Mouse (Mus musculus) G1E-ER4 (cell line): ENCODE measurements around the gene Cbx7. TPM values are rescaled to one million over a fixed set of nuclear protein-coding genes. Genes with fewer than 3 reads are reported as not detected.

Source experiments
- GATA1 ChIP-seq: IDR thresholded peaks from one replicate; pipeline ENCODE4 v1.8.0; 2012; ENCODE audit warnings: low read length, inconsistent platforms
- polyA plus RNA-seq: library from polyadenylated mRNA; stranded (reverse); fragments of >175 nt; gene quantifications from 2 replicates; pipeline ENCODE4 v1.2.3, GENCODE M21; 2012

The Cbx7 gene
- polyA plus RNA-seq, 1 experiment, result 9.6 TPM

- no peak for TF ChIP-seq GATA1
Observed at GRCm38 (mm10) chr15:79919787-79920186, 51.1 kb downstream of the Cbx7 start.

GRCm38 (mm10) chr15:79918485-79918884 lies 52.4 kb downstream of the Cbx7 start:
- TF ChIP-seq GATA1, result no peak

GRCm38 (mm10) chr15:79917111-79917720 lies 53.7 kb downstream of the Cbx7 start:
- no peak for TF ChIP-seq GATA1

- TF ChIP-seq GATA1, result no peak
Observed at GRCm38 (mm10) chr15:79916150-79916549, 54.8 kb downstream of the Cbx7 start.

- TF ChIP-seq GATA1, result no peak
Observed at GRCm38 (mm10) chr15:79914357-79914756, 56.6 kb downstream of the Cbx7 start.

GRCm38 (mm10) chr15:79913761-79914346 lies 57.1 kb downstream of the Cbx7 start:
- TF ChIP-seq GATA1, result no peak

- no peak for TF ChIP-seq GATA1
Observed at GRCm38 (mm10) chr15:79911339-79911738, 59.6 kb downstream of the Cbx7 start.

- no peak for TF ChIP-seq GATA1
Observed at GRCm38 (mm10) chr15:79906855-79907254, 64.1 kb downstream of the Cbx7 start.

- TF ChIP-seq GATA1, result no peak
Observed at GRCm38 (mm10) chr15:79905211-79905610, 65.7 kb downstream of the Cbx7 start.

- no peak for TF ChIP-seq GATA1
Observed at GRCm38 (mm10) chr15:79903963-79904362, 67.0 kb downstream of the Cbx7 start.

- no peak for TF ChIP-seq GATA1
Observed at GRCm38 (mm10) chr15:79901399-79901798, 69.5 kb downstream of the Cbx7 start.

GRCm38 (mm10) chr15:79900751-79901150 lies 70.2 kb downstream of the Cbx7 start:
- TF ChIP-seq GATA1, result no peak

- TF ChIP-seq GATA1, result no peak
Observed at GRCm38 (mm10) chr15:79899828-79900510, 71.0 kb downstream of the Cbx7 start.

GRCm38 (mm10) chr15:79898988-79899387 lies 71.9 kb downstream of the Cbx7 start:
- TF ChIP-seq GATA1, result no peak

- TF ChIP-seq GATA1, result no peak
Observed at GRCm38 (mm10) chr15:79896080-79896725, 74.7 kb downstream of the Cbx7 start.

- TF ChIP-seq GATA1, result no peak
Observed at GRCm38 (mm10) chr15:79894343-79894742, 76.6 kb downstream of the Cbx7 start.

- TF ChIP-seq GATA1, result no peak
Observed at GRCm38 (mm10) chr15:79893824-79894123, 77.1 kb downstream of the Cbx7 start.
